Mouse (Mus musculus) bone marrow, adult 2 months (tissue): ENCODE measurements around the gene Srp72. TPM values are rescaled to one million over a fixed set of nuclear protein-coding genes. Genes with fewer than 3 reads are reported as not detected.
"Not testable (repeated sequence)": the region's sequence is repeated elsewhere in the genome, so short reads cannot be mapped to it uniquely, and the experiment has no call there.

Experiments used
- H3K27ac ChIP-seq: fragments of 200-500 bp; 2 replicates; pipeline ENCODE4 v1.5.1; 2012; ENCODE audit warnings: low read depth, mild to moderate bottlenecking, control low read depth, inconsistent platforms, low read length; ENCODE audit not compliant: control insufficient read depth, poor library complexity, insufficient read depth
- H3K4me1 ChIP-seq: fragments of 200-500 bp; 2 replicates; pipeline ENCODE4 v1.6.1; 2011; ENCODE audit warnings: low read length; ENCODE audit not compliant: control insufficient read depth, insufficient read depth
- H3K4me3 ChIP-seq: fragments of 200-500 bp; replicated peaks from 2 replicates; pipeline ENCODE3; 2011; ENCODE audit warnings: mild to moderate bottlenecking, low read depth, low read length, control low read depth; ENCODE audit not compliant: control insufficient read depth
- CTCF ChIP-seq: fragments of 200-500 bp; IDR thresholded peaks from 2 replicates; pipeline ENCODE4 v1.5.1; 2011; ENCODE audit warnings: low read length, control low read depth; ENCODE audit not compliant: control insufficient read depth, insufficient read depth
- POLR2A ChIP-seq: fragments of 200-500 bp; IDR thresholded peaks from 2 replicates; pipeline ENCODE4 v1.6.1; 2011; ENCODE audit warnings: low read depth, mild to moderate bottlenecking, control low read depth, low read length, borderline replicate concordance; ENCODE audit not compliant: control insufficient read depth
- WGBS: fragments of 180-500 bp; shearing (Covaris S2); methylation state at CpG from one replicate; pipeline ENCODE4 v1.1.7; 2018; 5-methylcytosine and 5-hydroxymethylcytosine counted together
- polyA plus RNA-seq: library from polyadenylated mRNA; stranded (reverse); fragments of >200 nt; gene quantifications from 2 replicates; pipeline ENCODE4 v1.2.4, GENCODE M21; 2011; ENCODE audit warnings: low replicate concordance; ENCODE audit not compliant: missing spikeins, insufficient read depth, insufficient read length

Srp72 gene
- polyA plus RNA-seq, 1 experiment = 73.8 TPM

- WGBS = 52% methylated on average over 3 of the region's 3 CpGs
- Histone ChIP-seq H3K4me1 (no peaks in the 10 kb centered on the region), H3K27ac (no peak overlapping the region), H3K4me3 (no peak overlapping the region)
- no peak for TF ChIP-seq CTCF
- no peak for TF ChIP-seq POLR2A
These were observed 36.6 kb downstream of the Srp72 start for GRCm38 (mm10) chr5:77011082-77011481.

DNA sequence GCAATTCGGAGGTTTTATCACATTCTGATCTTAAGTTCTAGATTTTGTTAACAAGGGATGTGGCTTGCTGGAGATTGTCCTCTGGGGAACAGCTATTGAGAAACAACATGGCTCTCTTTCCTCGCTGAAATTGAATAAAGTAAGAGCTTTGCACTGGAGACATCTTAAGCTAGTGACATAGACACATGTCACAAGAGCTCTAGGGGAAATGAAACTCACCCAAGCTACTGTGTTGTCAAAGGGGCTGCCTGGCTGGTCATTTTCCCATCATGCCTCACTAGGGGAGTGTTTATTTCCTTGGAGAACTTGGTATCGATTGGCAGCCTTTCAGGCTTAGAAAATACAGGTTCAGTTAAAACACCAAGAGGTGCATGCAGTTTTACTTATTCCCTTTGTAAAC is 38.7 kb downstream of the Srp72 start:
- 40% methylated on average over 3 of the region's 3 CpGs for WGBS
- Histone ChIP-seq H3K27ac (no peak overlapping the region), H3K4me3 (no peak overlapping the region), H3K4me1 (no peaks in the 10 kb centered on the region)
- TF ChIP-seq CTCF (no peak), POLR2A (no peak)

- H3K4me3 ChIP-seq = peak within 1 kb of the TSS; percentile 46
- 18% methylated on average over 57 of the region's 57 CpGs for WGBS
- no peaks in the 10 kb centered on the region for H3K4me1 ChIP-seq
- no peak within 1 kb of the TSS for H3K27ac ChIP-seq
- no peak for TF ChIP-seq CTCF
- no peak for TF ChIP-seq POLR2A
These were observed 41.3 kb downstream of the Srp72 start, which contains the start of gene Thegl for GRCm38 (mm10) chr5:77015544-77016482. Thegl (plus strand) TSS chr5:77016023.

- H3K4me1 ChIP-seq = no peaks in the 10 kb centered on the region; the same call in 1 of the 2 replicates
- no peak for TF ChIP-seq POLR2A
- no peak overlapping the region for H3K27ac ChIP-seq
- 64% methylated on average over 3 of the region's 3 CpGs for WGBS
- H3K4me3 ChIP-seq = no peak overlapping the region
These were observed 53.6 kb downstream of the Srp72 start for GRCm38 (mm10) chr5:77028034-77028433.

DNA sequence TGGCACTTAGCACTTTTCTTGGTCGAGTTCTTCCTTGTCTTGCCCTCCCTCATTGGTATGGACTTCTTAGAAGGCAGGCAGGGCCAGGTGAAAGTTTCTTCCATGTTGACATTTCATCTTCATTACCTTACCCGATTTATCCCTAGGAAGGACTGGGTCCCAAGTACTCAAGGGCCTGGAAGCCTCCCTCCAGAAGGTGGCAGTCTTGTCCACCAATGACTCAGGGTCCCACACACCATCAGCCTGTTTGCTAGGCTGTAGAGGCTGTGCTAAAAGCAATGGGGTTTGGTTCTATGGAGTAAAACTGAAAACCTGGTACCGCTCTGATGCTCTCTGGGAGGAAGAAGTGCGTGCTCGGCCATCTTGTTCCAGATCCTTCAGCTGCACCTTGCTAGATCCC is 55.3 kb downstream of the Srp72 start:
- WGBS = 72% methylated on average over 5 of the region's 5 CpGs
- H3K4me1 ChIP-seq = no peaks in the 10 kb centered on the region; the same call in 1 of the 2 replicates
- H3K27ac ChIP-seq = no peak overlapping the region
- TF ChIP-seq CTCF = peak; percentile 81
- no peak for TF ChIP-seq POLR2A
- no peak overlapping the region for H3K4me3 ChIP-seq

DNA sequence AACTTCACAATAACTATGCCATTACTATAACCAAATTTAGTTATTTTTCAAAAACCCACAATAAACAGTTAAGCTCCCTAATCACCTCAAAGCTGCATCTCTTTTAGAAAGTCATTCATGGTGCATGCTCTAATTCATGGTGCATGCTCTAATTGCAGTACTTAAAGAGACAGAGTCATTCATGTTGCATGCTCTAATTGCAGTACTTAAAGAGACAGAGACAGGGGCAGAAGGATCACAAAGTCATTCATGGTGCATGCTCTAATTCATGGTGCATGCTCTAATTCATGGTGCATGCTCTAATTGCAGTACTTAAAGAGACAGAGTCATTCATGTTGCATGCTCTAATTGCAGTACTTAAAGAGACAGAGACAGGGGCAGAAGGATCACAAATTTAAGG is 60.6 kb downstream of the Srp72 start:
- not testable (repeated sequence) for H3K4me3 ChIP-seq, H3K27ac ChIP-seq, H3K4me1 ChIP-seq

DNA sequence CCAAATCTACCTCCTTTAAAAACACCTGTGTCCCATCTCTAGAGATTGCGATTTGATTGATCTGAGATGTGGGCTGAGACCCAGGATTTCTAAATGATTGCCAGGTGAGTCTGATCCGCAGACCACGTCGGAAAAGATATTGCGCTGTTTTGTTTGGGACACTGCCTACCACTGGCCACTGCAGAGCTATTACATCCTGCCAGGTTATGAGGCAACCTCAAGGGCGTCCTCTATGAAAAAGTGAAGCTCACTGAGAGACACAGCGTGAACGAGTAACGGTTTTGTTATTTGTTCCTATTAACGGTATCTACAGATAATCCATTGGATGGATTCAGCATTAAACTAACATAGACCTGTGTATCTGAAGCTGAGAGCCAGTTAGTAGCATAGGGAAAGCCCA is 64.0 kb downstream of the Srp72 start:
- no peak for TF ChIP-seq POLR2A
- no peak for TF ChIP-seq CTCF
- Histone ChIP-seq H3K4me3 (peak overlapping the region; percentile 46), H3K27ac (peak overlapping the region; percentile 48), H3K4me1 (peaks cover 1% of the 10 kb centered on the region; the same call in 1 of the 2 replicates)
- 57% methylated on average over 10 of the region's 10 CpGs for WGBS

DNA sequence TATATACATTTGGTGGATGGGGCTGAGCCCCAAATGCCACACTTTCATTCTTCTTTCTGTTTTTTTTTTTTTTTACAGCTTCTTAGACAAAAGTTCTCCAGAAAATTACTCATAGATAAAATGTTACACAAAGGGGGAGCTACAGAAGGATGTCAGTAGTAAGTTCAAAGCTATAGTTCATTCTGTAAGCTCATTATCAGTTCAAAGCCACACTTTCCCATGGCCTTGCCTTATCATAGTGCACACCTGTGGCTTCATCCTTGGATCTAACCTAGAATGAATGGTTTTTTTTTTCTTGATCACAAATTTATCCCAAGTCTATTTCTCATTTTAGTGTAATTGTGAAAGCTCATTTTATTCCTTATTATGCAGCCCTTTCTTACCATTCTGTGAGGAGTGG is 64.9 kb downstream of the Srp72 start:
- Histone ChIP-seq H3K4me1 (peaks cover 1% of the 10 kb centered on the region; the same call in 1 of the 2 replicates), H3K4me3 (no peak overlapping the region), H3K27ac (no peak overlapping the region)
- no peak for TF ChIP-seq POLR2A
- TF ChIP-seq CTCF = no peak

DNA sequence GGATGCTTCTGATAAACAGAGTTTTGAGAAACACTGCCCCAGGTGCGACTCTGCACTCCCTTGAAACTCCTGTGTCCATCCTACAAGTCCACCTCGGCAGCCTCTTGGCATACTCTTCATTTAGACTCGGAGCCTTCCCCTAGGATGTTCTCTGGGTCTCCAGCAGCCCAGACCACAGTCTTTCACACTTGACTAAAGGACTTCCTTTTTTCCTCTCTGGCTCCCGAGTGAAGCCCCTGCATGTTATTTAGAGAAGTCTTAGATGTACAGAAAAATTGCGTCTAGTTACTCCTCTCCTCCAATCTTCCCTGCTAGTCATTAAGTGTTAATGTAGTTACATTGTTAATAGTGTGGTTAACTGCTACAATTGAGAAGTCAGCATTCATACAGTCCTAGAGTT is 69.9 kb downstream of the Srp72 start:
- Histone ChIP-seq H3K27ac (no peak overlapping the region), H3K4me3 (no peak overlapping the region), H3K4me1 (no peaks in the 10 kb centered on the region; the same call in 1 of the 2 replicates)
- 14% methylated on average over 5 of the region's 5 CpGs for WGBS
- TF ChIP-seq POLR2A = no peak
- TF ChIP-seq CTCF = no peak

Other genes with a start within 250 kb of the Srp72 start
- gene Aasdh, start 69.2 kb upstream of the Srp72 start, polyA plus RNA-seq = 11.6 and 16.5 TPM in 2 replicates
- gene Paics, start 23.4 kb upstream of the Srp72 start, polyA plus RNA-seq = 76.6 and 84.6 TPM in 2 replicates
- 11.0 and 17.2 TPM in 2 replicates for gene Ppat, start 23.1 kb upstream of the Srp72 start, polyA plus RNA-seq
- 1.9 TPM in 1 of 2 replicates, not detected in the other for gene Arl9, start 29.4 kb downstream of the Srp72 start, polyA plus RNA-seq
- gene Thegl, start 41.3 kb downstream of the Srp72 start, polyA plus RNA-seq = 0.92 TPM in 1 of 2 replicates, not detected in the other
- gene Hopx, start 140.4 kb downstream of the Srp72 start, polyA plus RNA-seq = 8.3 TPM in 2 replicates
- not detected in 2 replicates for gene Spink2, start 236.8 kb downstream of the Srp72 start, polyA plus RNA-seq